Mouse (Mus musculus) liver, postnatal 0 days (tissue): Measurements from ENCODE around the gene Bend6. TPM values are rescaled to one million over a fixed set of nuclear protein-coding genes. Genes with fewer than 3 reads are reported as not detected.
A peak's percentile ranks its signal among the peaks of the same experiment; 100 is the strongest.

Experiments
- ATAC-seq: fragments of 200-750 bp; cut with Nextera tagmentation; 2 replicates; pipeline ENCODE4 v1.8.0; 2017; ENCODE audit warnings: mild to moderate bottlenecking, moderate library complexity
- DNase-seq: peaks from one replicate; pipeline ENCODE4 v3.0.0-alpha.2; 2016
- H3K27ac ChIP-seq: fragments of 300-500 bp; sonication (generic); 2 replicates; pipeline ENCODE4 v1.5.1; 2014; ENCODE audit warnings: antibody characterized with exemption, moderate library complexity, mild to moderate bottlenecking, low read depth
- H3K27me3 ChIP-seq: fragments of 300-500 bp; sonication (generic); 2 replicates; pipeline ENCODE4 v1.6.1; 2014; ENCODE audit warnings: low read length, control low read depth, mixed read lengths; ENCODE audit not compliant: insufficient read depth
- H3K36me3 ChIP-seq: fragments of 300-500 bp; sonication (generic); replicated peaks from 2 replicates; pipeline ENCODE4 v1.6.1; 2014; ENCODE audit warnings: mild to moderate bottlenecking, control low read depth, low read length, moderate library complexity, mixed read lengths; ENCODE audit not compliant: insufficient read depth
- H3K4me1 ChIP-seq: fragments of 300-500 bp; sonication (generic); 2 replicates; pipeline ENCODE4 v1.6.1; 2014; ENCODE audit warnings: antibody characterized with exemption, mild to moderate bottlenecking, control low read depth; ENCODE audit not compliant: insufficient read depth
- H3K4me2 ChIP-seq: fragments of 300-500 bp; sonication (generic); 2 replicates; pipeline ENCODE4 v1.6.1; 2014; ENCODE audit warnings: low read depth, mild to moderate bottlenecking, low read length, moderate library complexity, mixed read lengths
- H3K4me3 ChIP-seq: fragments of 300-500 bp; sonication (generic); 2 replicates; pipeline ENCODE4 v1.5.1; 2014; ENCODE audit warnings: low read depth, low read length
- H3K9ac ChIP-seq: fragments of 300-500 bp; sonication (generic); replicated peaks from 2 replicates; pipeline ENCODE4 v1.6.1; 2014; ENCODE audit warnings: mild to moderate bottlenecking, moderate library complexity
- H3K9me3 ChIP-seq: fragments of 300-500 bp; sonication (generic); 2 replicates; pipeline ENCODE4 v1.6.1; 2016; ENCODE audit warnings: mild to moderate bottlenecking, control low read depth, low read length, mixed read lengths
- CTCF ChIP-seq: sonication (generic); IDR thresholded peaks from 2 replicates; pipeline ENCODE4 v1.5.1; 2016; ENCODE audit warnings: antibody characterized with exemption, low read depth
- EP300 ChIP-seq: IDR thresholded peaks from 2 replicates; pipeline ENCODE4 v1.6.1; 2016; ENCODE audit warnings: antibody characterized with exemption, low read depth, mild to moderate bottlenecking
- WGBS: fragments of 180-500 bp; shearing (Covaris S2); extraction: QIAGEN DNeasy Blood & Tissue Kit; methylation state at CpG from one replicate; pipeline ENCODE4 v1.1.7; 2014; ENCODE audit not compliant: insufficient replicate concordance; 5-methylcytosine and 5-hydroxymethylcytosine counted together
- polyA plus RNA-seq: library from polyadenylated mRNA; unstranded; fragments of >200 nt; fragmentation: Nextera tagmentation; extraction: Ambion mirVana; gene quantifications from 2 replicates; pipeline ENCODE4 v1.2.1, GENCODE M21; 2015

Gene Bend6
- polyA plus RNA-seq, 1 experiment from 2014 or later, result 0.22 TPM

DNA sequence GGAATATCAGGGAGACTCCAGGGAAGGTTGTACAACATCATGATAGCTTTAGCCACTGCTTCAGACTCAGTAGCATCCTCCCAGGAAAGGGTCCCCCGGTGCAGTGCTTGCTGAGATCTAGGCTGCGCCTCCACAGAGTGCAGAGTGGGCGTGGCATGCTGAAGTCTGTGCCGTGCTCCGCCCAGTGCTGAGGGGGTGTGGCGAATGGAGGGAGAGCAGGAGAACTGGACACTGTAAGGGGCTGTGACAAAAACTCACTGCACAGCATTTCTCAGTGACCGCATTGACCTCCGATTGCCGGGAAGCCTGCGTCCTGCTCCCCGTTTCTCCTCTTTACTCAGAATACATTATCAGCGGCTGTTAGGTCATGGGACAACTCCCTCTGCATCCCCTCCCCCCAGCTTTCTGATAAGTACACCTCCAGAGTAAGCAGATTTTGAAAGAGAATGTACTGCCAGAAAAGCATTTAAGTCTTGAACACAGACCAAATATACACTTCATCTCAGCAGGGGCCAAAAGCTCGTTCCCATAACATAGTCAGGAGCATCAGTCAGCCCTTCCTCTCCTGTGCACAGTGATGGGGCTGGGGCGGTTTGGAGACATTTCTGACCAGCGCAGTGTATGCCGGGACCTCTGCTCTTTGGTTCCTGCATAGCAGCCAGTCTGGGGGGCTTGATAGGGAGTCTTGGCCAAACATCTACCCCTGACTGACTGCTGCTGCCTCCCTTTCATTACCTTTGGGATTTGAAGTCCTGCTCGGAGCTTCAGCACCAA lies 37.5 kb upstream of the Bend6 start:
- no peak overlapping the region for H3K27ac ChIP-seq
- 40% methylated on average over 17 of the region's 17 CpGs for WGBS
- H3K9me3 ChIP-seq, result no peaks in the 10 kb centered on the region
- no peaks in the 10 kb centered on the region for H3K27me3 ChIP-seq
- 0 out of 2 replicates have a peak, but pooled peaks cover 2% of the 10 kb centered on the region for H3K4me1 ChIP-seq
- DNase-seq (peak; percentile 75), ATAC-seq (peak; percentile 94)
- peak overlapping the region; percentile 62 for H3K4me2 ChIP-seq
- peak overlapping the region; percentile 29 for H3K4me3 ChIP-seq
- TF ChIP-seq CTCF (no peak), EP300 (no peak)
- no peak overlapping the region for H3K9ac ChIP-seq
- no peaks in the 10 kb centered on the region for H3K36me3 ChIP-seq

DNA sequence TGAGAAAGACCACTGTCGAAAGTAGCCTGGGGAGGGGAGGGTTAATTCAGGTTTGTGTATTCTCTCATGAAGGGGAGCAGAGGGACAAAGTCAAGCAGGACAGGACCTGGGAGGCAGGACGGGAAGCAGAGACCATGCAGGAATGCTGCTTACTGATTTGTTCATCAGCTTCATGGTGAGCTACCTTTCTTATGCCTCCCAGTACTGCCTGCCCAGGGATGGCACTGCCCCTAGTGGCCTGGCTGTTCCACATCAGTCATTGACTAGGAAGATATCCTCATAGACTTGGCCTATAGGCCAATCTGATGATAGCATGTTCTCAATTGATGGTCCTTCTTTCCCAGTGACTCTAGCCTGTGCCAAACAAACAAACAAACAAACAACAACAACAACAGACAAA lies 36.3 kb upstream of the Bend6 start:
- Histone ChIP-seq H3K4me3 (no peak overlapping the region), H3K27me3 (no peaks in the 10 kb centered on the region), H3K27ac (no peak overlapping the region), H3K9me3 (no peaks in the 10 kb centered on the region), H3K4me2 (no peak overlapping the region), H3K36me3 (no peaks in the 10 kb centered on the region), H3K9ac (no peak overlapping the region), H3K4me1 (peaks cover 4% of the 10 kb centered on the region; the same call in 1 of the 2 replicates)
- ATAC-seq (no peak), DNase-seq (no peak)
- no peak for TF ChIP-seq EP300
- TF ChIP-seq CTCF, result peak; percentile 36
- 70% methylated on average over 2 of the region's 2 CpGs for WGBS

DNA sequence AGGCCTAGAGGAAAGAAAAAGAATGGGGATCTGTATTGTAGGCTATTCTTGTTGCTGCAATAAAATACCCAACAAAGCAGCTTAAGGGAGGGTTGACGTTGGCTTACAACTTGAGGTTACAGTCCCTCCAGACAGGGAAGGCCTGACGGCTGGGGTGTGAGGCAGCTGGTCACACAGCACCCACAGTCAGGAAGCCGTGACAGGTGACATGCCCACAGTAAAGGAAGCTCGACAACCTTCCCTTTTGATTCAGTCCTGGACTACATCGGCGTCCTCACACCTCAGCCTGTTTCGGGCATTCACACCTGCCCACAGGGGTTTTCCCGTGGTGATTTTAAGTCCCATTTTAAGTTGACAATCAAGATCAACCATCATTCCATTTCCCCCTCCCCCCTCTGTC lies 35.0 kb upstream of the Bend6 start:
- Histone ChIP-seq H3K4me1 (peaks cover 4% of the 10 kb centered on the region; the same call in 1 of the 2 replicates), H3K4me2 (no peak overlapping the region), H3K27me3 (no peaks in the 10 kb centered on the region), H3K36me3 (no peaks in the 10 kb centered on the region), H3K9me3 (no peaks in the 10 kb centered on the region), H3K9ac (no peak overlapping the region), H3K4me3 (no peak overlapping the region), H3K27ac (no peak overlapping the region)
- TF ChIP-seq EP300 (no peak), CTCF (no peak)
- no peak for DNase-seq
- no peak for ATAC-seq
- 72% methylated on average over 8 of the region's 8 CpGs for WGBS

GRCm38 (mm10) chr1:33940364-33940928 lies 32.8 kb upstream of the Bend6 start:
- no peaks in the 10 kb centered on the region for H3K27me3 ChIP-seq
- peaks cover 2% of the 10 kb centered on the region; the same call in 1 of the 2 replicates for H3K4me1 ChIP-seq
- no peaks in the 10 kb centered on the region for H3K9me3 ChIP-seq
- no peak for ATAC-seq
- H3K4me3 ChIP-seq, result no peak overlapping the region
- no peak for DNase-seq
- TF ChIP-seq CTCF (no peak), EP300 (no peak)
- H3K36me3 ChIP-seq, result no peaks in the 10 kb centered on the region
- H3K27ac ChIP-seq, result 0 out of 2 replicates have a peak overlapping the region, but pooled peaks have one; percentile 11
- 82% methylated on average over 11 of the region's 11 CpGs for WGBS
- no peak overlapping the region for H3K4me2 ChIP-seq
- no peak overlapping the region for H3K9ac ChIP-seq

GRCm38 (mm10) chr1:33939828-33940227 lies 32.2 kb upstream of the Bend6 start:
- no peaks in the 10 kb centered on the region for H3K27me3 ChIP-seq
- no peak overlapping the region for H3K4me2 ChIP-seq
- WGBS, result 54% methylated on average over 5 of the region's 5 CpGs
- TF ChIP-seq CTCF (no peak), EP300 (no peak)
- no peak overlapping the region for H3K9ac ChIP-seq
- peaks cover 2% of the 10 kb centered on the region; the same call in 1 of the 2 replicates for H3K4me1 ChIP-seq
- no peak overlapping the region for H3K4me3 ChIP-seq
- no peaks in the 10 kb centered on the region for H3K9me3 ChIP-seq
- DNase-seq (peak; percentile 42), ATAC-seq (peak; percentile 95)
- H3K27ac ChIP-seq, result peak overlapping the region; percentile 39; the same call in 1 of the 2 replicates
- H3K36me3 ChIP-seq, result no peaks in the 10 kb centered on the region

DNA sequence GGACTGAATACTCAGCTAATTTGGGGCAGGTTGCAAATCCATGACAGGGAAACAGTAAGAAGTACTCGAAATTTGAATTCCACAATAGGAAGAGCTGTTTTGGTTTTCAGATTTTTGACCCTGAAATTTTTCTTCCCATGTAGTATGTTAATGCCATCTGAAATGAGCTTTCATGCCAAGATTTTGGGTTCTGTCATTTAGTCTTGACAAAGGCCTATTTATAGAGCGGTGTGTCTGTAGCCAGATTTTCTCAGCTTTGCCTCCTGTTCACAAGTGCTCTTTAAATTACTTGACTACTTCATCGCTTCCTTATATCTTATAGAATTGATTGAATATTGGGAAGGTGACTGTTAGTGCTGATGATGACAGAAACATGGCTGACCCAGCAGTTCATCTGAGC lies 28.3 kb upstream of the Bend6 start:
- 69% methylated on average over 3 of the region's 3 CpGs for WGBS
- Histone ChIP-seq H3K27ac (no peak overlapping the region), H3K4me2 (no peak overlapping the region), H3K9ac (no peak overlapping the region), H3K36me3 (no peaks in the 10 kb centered on the region), H3K4me1 (peaks cover 2% of the 10 kb centered on the region; the same call in 1 of the 2 replicates), H3K27me3 (no peaks in the 10 kb centered on the region), H3K9me3 (no peaks in the 10 kb centered on the region), H3K4me3 (no peak overlapping the region)
- TF ChIP-seq EP300, result no peak
- no peak for TF ChIP-seq CTCF
- DNase-seq (no peak), ATAC-seq (no peak)
